Mouse (Mus musculus): ENCODE results near the gene Gm10128. TPM values are rescaled to one million over a fixed set of nuclear protein-coding genes. Genes with fewer than 3 reads are reported as not detected.

The Gm10128 gene
- polyA plus RNA-seq (2017; shearing (Covaris generic)): not detected

DNA sequence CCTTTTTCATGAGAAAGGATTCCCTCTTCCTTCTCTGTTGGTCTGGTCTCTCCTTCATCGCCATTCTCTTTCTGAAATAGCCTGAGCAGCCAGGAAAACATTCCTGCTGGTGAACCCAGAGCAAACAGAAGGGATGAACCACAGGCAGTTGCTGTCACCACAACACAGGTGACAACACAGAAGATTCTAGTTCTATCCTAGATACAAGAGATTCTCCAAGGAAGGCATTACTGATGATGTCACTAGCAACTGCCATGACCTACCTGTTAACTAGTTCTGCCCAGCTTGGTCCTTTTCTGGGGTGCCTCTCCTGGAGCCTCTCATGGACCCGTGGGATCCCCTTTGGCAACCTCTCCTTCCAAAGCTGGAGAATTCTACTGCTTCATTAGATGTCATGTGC is at the start of gene Gm10128:
Gene Gm10128, minus strand, starts transcription at position 101 of the 400 bp plus-strand sequence.

DNA sequence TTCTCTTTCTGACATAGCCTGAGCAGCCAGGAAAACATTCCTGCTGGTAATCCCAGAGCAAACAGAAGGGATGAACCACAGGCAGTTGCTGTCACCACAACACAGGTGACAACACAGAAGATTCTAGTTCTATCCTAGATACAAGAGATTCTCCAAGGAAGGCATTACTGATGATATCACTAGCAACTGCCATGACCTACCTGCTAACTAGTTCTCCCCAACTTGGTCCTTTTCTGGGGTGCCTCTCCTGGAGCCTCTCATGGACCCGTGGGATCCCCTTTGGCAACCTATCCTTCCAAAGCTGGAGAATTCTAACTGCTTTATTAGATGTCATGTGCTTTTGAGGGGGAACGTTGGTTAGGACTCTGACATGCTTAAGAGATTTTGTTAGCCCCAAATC is 48.3 kb downstream of the Gm10128 start, which contains the start of gene Gm10338:
Gene Gm10338, minus strand, starts transcription at position 101 of the 400 bp plus-strand sequence.

Other genes with a start within 250 kb of the Gm10128 start
- gene Gm3755, start 193.1 kb downstream of the Gm10128 start, polyA plus RNA-seq (2017; shearing (Covaris generic)): not detected
- 9.9 TPM for gene Gm3752, start 160.2 kb downstream of the Gm10128 start, polyA plus RNA-seq (2017; shearing (Covaris generic))
- 1.9 TPM for gene Gm3558, start 75.4 kb downstream of the Gm10128 start, polyA plus RNA-seq (2017; shearing (Covaris generic))
- not detected for gene Gm10338, start 48.4 kb downstream of the Gm10128 start, polyA plus RNA-seq (2017; shearing (Covaris generic))
- gene Gm26661, start 147.6 kb upstream of the Gm10128 start, polyA plus RNA-seq (2017; shearing (Covaris generic)): not detected
- 26.0 TPM for gene Flnb, start 174.0 kb upstream of the Gm10128 start, polyA plus RNA-seq (2017; shearing (Covaris generic))